Mouse (Mus musculus): ENCODE measurements around the gene Pter. TPM values are rescaled to one million over a fixed set of nuclear protein-coding genes. Genes with fewer than 3 reads are reported as not detected.
A peak's percentile ranks its signal among the peaks of the same experiment; 100 is the strongest.

The Pter gene
- polyA plus RNA-seq, 1 experiment from 2014 or later, result 6.7 TPM

DNA sequence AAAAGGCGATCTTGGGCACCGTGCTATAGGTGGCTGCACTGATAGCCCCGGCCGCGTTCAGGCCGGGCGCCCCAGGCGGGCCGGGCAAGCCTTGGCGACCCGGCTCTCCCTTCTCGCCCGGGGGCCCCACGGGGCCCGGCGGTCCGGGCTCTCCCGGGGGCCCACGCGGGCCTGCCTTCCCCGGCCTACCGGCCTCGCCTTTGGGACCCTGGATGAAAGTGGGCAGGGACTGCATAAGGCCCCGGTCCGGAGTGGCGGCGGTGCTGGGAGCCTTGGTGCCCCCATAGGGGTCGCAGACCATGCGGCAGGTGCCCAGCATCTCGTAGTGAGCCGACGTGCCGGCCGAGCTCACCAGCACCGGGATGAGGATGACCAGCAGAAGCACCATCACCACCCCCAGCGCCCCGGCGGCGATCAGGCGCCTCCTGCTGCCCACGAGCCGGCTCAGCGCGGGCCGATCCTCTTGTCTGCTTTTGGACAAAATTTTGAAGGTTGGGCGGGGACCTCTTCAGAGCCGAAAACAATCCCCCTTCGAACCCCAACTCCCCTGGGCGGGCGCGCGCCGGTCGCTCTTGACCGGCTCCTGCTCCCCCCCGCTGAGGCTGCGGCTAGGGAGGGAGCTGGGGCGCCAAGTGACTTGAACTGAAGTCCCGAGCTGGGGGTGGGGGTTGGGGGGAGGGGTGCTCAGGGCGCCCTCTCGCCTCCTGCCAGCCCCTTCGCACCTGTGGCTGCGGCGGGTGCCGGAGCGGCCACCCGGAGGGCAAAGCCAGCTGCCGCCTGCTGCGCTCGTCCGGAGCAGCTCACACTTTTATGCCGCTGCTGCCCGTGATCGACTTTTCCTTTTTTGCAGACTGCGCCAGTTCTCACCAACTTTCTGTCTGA is 86.9 kb downstream of the Pter start:
- no peaks in the 10 kb centered on the region for H3K36me3 ChIP-seq
- H3K4me1 ChIP-seq, result peaks cover 19% of the 10 kb centered on the region
- peak overlapping the region; percentile 99 for H3K4me2 ChIP-seq (replicated peaks)
- peak; percentile 75 for ATAC-seq (ENCODE audit: low FRiP score, low read depth)
- peak overlapping the region; percentile 44 for H3K9ac ChIP-seq (replicated peaks)
- no peaks in the 10 kb centered on the region for H3K9me3 ChIP-seq
- peaks cover 50% of the 10 kb centered on the region for H3K27me3 ChIP-seq
- no peak overlapping the region for H3K27ac ChIP-seq (replicated peaks)
- peak overlapping the region; percentile 56 for H3K4me3 ChIP-seq
- under 1% methylated on average over 70 of the region's 75 CpGs for WGBS

GRCm38 (mm10) chr2:13011472-13011871 is 87.6 kb downstream of the Pter start, which contains the start of gene C1ql3:
Gene C1ql3, minus strand, starts transcription at chr2:13011806.
- ATAC-seq (ENCODE audit: low FRiP score, low read depth), result no peak
- Histone ChIP-seq H3K4me3 (peak within 1 kb of the TSS; percentile 56), H3K27me3 (peaks cover 50% of the 10 kb centered on the region), H3K36me3 (no peaks in the 10 kb centered on the region), H3K4me2 (replicated peaks) (peak within 1 kb of the TSS; percentile 99), H3K27ac (replicated peaks) (no peak within 1 kb of the TSS), H3K9me3 (no peaks in the 10 kb centered on the region), H3K4me1 (peaks cover 19% of the 10 kb centered on the region), H3K9ac (replicated peaks) (peak within 1 kb of the TSS; percentile 44)
- 1% methylated on average over 19 of the region's 19 CpGs for WGBS

DNA sequence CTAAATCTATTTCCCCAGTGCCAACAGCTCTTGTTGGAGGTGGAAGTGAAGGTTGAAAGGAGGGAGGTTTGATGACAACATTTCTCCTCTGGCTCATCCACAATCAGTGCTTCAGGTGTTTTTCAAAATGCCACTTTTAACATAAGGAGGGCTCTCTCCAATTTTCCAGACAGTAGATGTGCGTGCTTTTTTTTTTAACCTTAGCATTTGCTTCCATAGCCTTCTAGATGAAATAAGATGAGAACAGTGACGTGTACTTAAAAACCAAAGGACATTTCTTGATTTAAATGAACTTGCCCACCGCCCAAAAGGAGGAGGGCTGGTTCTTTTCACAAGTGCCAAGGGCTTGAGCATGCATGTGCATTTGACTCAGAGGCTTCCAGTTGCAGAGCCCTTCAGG is 88.1 kb downstream of the Pter start:
- peaks cover 19% of the 10 kb centered on the region for H3K4me1 ChIP-seq
- no peaks in the 10 kb centered on the region for H3K36me3 ChIP-seq
- peak overlapping the region; percentile 99; the same call in 1 of the 2 replicates for H3K4me2 ChIP-seq (replicated peaks)
- 29% methylated on average over 3 of the region's 3 CpGs for WGBS
- H3K4me3 ChIP-seq, result peak overlapping the region; percentile 56
- peaks cover 50% of the 10 kb centered on the region for H3K27me3 ChIP-seq
- ATAC-seq (ENCODE audit: low FRiP score, low read depth), result no peak
- H3K9me3 ChIP-seq, result no peaks in the 10 kb centered on the region
- H3K9ac ChIP-seq (replicated peaks), result no peak overlapping the region
- no peak overlapping the region for H3K27ac ChIP-seq (replicated peaks)

DNA sequence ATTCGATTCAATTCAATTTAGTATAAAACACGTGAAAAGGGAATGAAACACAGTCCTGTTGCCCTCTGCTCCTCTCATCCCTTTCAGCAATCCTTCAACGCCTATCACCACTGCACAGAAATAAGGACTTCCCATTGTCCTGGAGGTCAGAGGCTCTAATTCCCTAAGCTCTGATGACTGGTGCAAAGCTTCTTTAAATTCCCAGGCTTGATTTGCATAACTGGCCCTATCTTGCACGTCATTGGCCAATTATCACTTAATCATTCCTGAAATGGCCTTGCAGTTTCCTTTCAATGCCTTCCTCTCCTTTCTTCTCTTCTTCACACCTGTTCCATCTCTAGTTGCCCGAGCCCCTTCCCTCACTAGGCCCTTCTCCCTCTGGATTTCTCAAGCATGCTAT is 94.5 kb downstream of the Pter start:
- Histone ChIP-seq H3K27ac (replicated peaks) (no peak overlapping the region), H3K4me1 (0 out of 2 replicates have a peak, but pooled peaks cover 2% of the 10 kb centered on the region), H3K4me3 (no peak overlapping the region), H3K9me3 (no peaks in the 10 kb centered on the region), H3K9ac (replicated peaks) (no peak overlapping the region), H3K4me2 (replicated peaks) (no peak overlapping the region), H3K27me3 (peaks cover 10% of the 10 kb centered on the region), H3K36me3 (no peaks in the 10 kb centered on the region)
- ATAC-seq (ENCODE audit: low FRiP score, low read depth), result no peak
- 24% methylated on average over 5 of the region's 5 CpGs for WGBS

DNA sequence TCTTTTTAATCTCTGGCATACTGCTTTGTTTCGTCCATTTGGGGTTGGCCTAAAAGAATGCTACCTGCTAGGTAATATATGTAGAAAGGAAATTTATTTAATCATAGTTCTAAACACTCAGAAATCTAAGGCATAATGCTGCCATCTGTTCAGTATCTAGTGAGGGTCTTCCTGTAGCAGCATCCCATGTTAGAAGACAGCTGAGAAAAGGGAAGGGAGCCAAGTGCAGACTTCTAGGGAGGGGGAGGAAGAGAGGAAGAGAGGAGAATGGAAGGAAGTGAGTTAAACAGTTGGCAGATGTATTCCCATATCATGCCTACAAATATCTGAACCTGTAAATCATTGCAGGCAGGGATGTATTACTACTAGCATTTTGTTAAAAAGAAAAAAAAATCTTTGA is 95.0 kb downstream of the Pter start:
- Histone ChIP-seq H3K36me3 (no peaks in the 10 kb centered on the region), H3K4me1 (0 out of 2 replicates have a peak, but pooled peaks cover 2% of the 10 kb centered on the region), H3K27me3 (peaks cover 5% of the 10 kb centered on the region), H3K9ac (replicated peaks) (no peak overlapping the region), H3K4me3 (no peak overlapping the region), H3K27ac (replicated peaks) (no peak overlapping the region), H3K9me3 (no peaks in the 10 kb centered on the region), H3K4me2 (replicated peaks) (no peak overlapping the region)
- no peak for ATAC-seq (ENCODE audit: low FRiP score, low read depth)
- WGBS, result 57% methylated on average over 1 of the region's 1 CpGs

GRCm38 (mm10) chr2:13038772-13039171 is 114.9 kb downstream of the Pter start:
- no peaks in the 10 kb centered on the region for H3K9me3 ChIP-seq
- no peak for ATAC-seq (ENCODE audit: low FRiP score, low read depth)
- H3K4me3 ChIP-seq, result no peak overlapping the region
- no peak overlapping the region for H3K27ac ChIP-seq (replicated peaks)
- WGBS, result 73% methylated on average over 3 of the region's 3 CpGs
- H3K4me1 ChIP-seq, result no peaks in the 10 kb centered on the region
- no peaks in the 10 kb centered on the region for H3K27me3 ChIP-seq
- H3K4me2 ChIP-seq (replicated peaks), result no peak overlapping the region
- H3K9ac ChIP-seq (replicated peaks), result no peak overlapping the region
- no peaks in the 10 kb centered on the region for H3K36me3 ChIP-seq

- Histone ChIP-seq H3K36me3 (no peaks in the 10 kb centered on the region), H3K4me2 (replicated peaks) (no peak overlapping the region), H3K4me1 (no peaks in the 10 kb centered on the region), H3K9me3 (no peaks in the 10 kb centered on the region), H3K9ac (replicated peaks) (no peak overlapping the region), H3K27me3 (no peaks in the 10 kb centered on the region), H3K4me3 (no peak overlapping the region), H3K27ac (replicated peaks) (no peak overlapping the region)
- ATAC-seq (ENCODE audit: low FRiP score, low read depth), result no peak
- WGBS, result 95% methylated on average over 4 of the region's 4 CpGs
Observed at GRCm38 (mm10) chr2:13039785-13040184, 115.9 kb downstream of the Pter start.

GRCm38 (mm10) chr2:13044555-13044954 is 120.7 kb downstream of the Pter start:
- Histone ChIP-seq H3K4me3 (no peak overlapping the region), H3K36me3 (no peaks in the 10 kb centered on the region), H3K4me1 (no peaks in the 10 kb centered on the region), H3K27me3 (no peaks in the 10 kb centered on the region), H3K9ac (replicated peaks) (no peak overlapping the region), H3K9me3 (no peaks in the 10 kb centered on the region), H3K27ac (replicated peaks) (no peak overlapping the region), H3K4me2 (replicated peaks) (no peak overlapping the region)
- ATAC-seq (ENCODE audit: low FRiP score, low read depth), result no peak
- 91% methylated on average over 4 of the region's 4 CpGs for WGBS

DNA sequence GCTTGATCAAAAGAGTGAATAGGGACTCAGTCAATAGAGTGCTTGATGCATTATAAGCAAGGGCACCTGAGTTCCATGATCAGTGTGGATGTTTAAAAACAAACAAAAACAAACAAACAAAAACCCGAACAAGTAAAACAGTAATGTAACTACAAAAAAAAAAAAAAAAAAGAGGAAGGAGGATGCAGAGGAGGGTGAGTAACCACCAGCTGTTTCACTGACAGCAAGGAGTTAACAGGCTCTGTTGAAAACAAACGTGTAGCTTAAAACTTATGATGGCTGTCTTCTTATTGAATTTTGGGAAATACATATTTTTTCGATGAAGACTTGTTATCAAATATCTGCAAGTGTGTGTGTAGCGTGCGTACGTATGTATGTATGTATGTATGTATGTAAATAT is 124.8 kb downstream of the Pter start:
- Histone ChIP-seq H3K36me3 (no peaks in the 10 kb centered on the region), H3K4me3 (no peak overlapping the region), H3K27ac (replicated peaks) (no peak overlapping the region), H3K9me3 (no peaks in the 10 kb centered on the region), H3K9ac (replicated peaks) (no peak overlapping the region), H3K4me2 (replicated peaks) (no peak overlapping the region), H3K4me1 (no peaks in the 10 kb centered on the region), H3K27me3 (no peaks in the 10 kb centered on the region)
- 86% methylated on average over 6 of the region's 6 CpGs for WGBS
- no peak for ATAC-seq (ENCODE audit: low FRiP score, low read depth)

Other genes with a start within 250 kb of the Pter start
- 0.75 and 1.1 TPM in 2 replicates for gene C1ql3, start 87.8 kb downstream of the Pter start, polyA plus RNA-seq (2016; fragmentation: Nextera tagmentation; extraction: Ambion mirVana)